Mouse (Mus musculus): ENCODE data around the gene Magi1. TPM values are rescaled to one million over a fixed set of nuclear protein-coding genes. Genes with fewer than 3 reads are reported as not detected.

The Magi1 gene
- polyA plus RNA-seq, 1 experiment from 2014 or later, result 11.7 TPM

DNA sequence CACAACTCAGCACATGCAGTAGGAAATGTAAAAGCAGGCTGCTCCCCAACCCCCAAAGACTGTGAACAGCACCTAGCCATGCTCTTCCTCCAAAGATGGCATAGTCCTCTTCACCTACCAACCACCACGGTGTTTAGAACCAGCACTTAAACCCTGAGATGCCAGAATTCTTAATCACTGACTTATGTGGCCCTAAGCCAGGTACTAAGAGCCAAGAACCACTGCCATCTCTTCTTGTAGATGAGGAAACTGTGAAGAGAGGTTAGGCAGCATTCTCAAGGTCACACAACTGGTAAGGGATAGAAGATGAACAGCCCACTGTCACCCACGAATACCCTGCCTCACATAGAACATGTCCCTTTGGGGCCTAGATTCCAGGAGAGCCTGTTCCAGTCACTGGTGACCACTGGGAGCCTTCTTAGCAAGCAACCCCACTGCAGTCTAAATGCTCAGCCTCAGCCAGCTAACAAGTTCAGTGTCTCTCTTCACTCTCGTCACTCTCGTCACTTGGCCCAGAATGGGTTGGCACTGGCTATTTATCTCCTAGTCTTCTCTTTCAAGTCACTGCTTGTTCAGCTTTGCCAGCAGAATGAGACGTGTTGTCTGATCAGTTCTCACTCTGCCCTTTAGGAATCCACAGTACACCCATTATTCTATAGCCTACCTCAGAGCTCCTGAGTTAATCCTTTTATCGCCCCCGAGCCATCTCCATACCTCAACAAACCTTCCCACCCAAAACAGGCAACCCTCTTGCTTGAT lies 19.4 kb downstream of the Magi1 start:
- ATAC-seq (replicated peaks; ENCODE audit: low FRiP score, low TSS enrichment, low read depth) (no peak), DNase-seq (ENCODE audit: low spot score) (no peak)
- Histone ChIP-seq H3K4me2 (ENCODE audit: low read length) (no peak overlapping the region), H3K36me3 (ENCODE audit: control insufficient read depth, insufficient read depth, low read length) (no peaks in the 10 kb centered on the region), H3K27me3 (replicated peaks; ENCODE audit: control insufficient read depth, insufficient read depth, low read length) (no peaks in the 10 kb centered on the region), H3K9me3 (ENCODE audit: control insufficient read depth, low read length) (no peaks in the 10 kb centered on the region), H3K4me3 (ENCODE audit: low read depth, low read length) (no peak overlapping the region), H3K4me1 (replicated peaks; ENCODE audit: control insufficient read depth, insufficient read depth, low read length) (no peaks in the 10 kb centered on the region), H3K27ac (ENCODE audit: low read depth) (no peak overlapping the region), H3K9ac (ENCODE audit: low read length) (no peak overlapping the region)
- 67% methylated on average over 7 of the region's 7 CpGs for WGBS

DNA sequence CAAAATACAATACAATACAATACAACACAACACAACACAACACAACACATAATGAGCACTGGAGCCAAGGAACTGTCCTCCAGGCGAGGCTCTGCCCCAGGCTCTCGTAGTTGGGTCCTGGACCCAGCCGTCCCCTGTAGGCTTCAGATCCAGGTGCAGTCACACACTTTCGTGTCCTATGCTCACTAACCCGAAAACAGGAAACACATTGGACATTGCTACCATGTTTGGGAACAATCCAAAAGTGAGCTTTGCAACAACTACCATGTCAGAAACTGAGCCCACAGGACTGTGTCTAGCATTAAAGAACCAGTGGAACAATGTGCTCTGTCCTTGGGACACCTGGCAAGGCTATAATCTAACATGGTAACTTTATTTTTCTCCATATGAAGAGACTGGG lies 22.9 kb downstream of the Magi1 start:
- no peak overlapping the region for H3K27ac ChIP-seq (ENCODE audit: low read depth)
- no peaks in the 10 kb centered on the region for H3K27me3 ChIP-seq (replicated peaks; ENCODE audit: control insufficient read depth, insufficient read depth, low read length)
- no peak overlapping the region for H3K4me3 ChIP-seq (ENCODE audit: low read depth, low read length)
- no peak overlapping the region for H3K4me2 ChIP-seq (ENCODE audit: low read length)
- H3K36me3 ChIP-seq (ENCODE audit: control insufficient read depth, insufficient read depth, low read length), result no peaks in the 10 kb centered on the region
- ATAC-seq (replicated peaks; ENCODE audit: low FRiP score, low TSS enrichment, low read depth) (no peak), DNase-seq (ENCODE audit: low spot score) (no peak)
- H3K4me1 ChIP-seq (replicated peaks; ENCODE audit: control insufficient read depth, insufficient read depth, low read length), result peaks cover 15% of the 10 kb centered on the region
- H3K9me3 ChIP-seq (ENCODE audit: control insufficient read depth, low read length), result no peaks in the 10 kb centered on the region
- H3K9ac ChIP-seq (ENCODE audit: low read length), result no peak overlapping the region
- 95% methylated on average over 5 of the region's 5 CpGs for WGBS

DNA sequence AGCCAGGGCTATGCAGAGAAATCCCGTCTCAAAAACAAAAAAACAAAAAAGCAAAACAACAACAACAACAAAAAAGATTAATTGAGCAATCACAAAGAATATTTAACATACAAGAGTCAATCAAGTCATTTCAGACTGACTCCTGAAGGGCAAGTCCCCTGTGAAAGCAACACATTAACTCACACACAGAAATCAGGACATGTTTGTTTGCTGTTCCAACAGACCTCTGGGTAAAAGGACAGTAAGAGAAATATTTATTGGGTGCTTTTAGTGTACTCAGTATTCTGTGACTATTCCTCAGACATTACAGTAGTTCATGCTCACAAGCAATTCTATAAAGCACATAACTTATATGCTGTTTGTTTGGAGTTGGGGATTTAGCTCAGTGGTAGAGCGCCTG lies 23.7 kb downstream of the Magi1 start:
- no peaks in the 10 kb centered on the region for H3K9me3 ChIP-seq (ENCODE audit: control insufficient read depth, low read length)
- H3K27me3 ChIP-seq (replicated peaks; ENCODE audit: control insufficient read depth, insufficient read depth, low read length), result no peaks in the 10 kb centered on the region
- no peak for DNase-seq (ENCODE audit: low spot score)
- WGBS, result 94% methylated on average over 2 of the region's 2 CpGs
- H3K4me1 ChIP-seq (replicated peaks; ENCODE audit: control insufficient read depth, insufficient read depth, low read length), result peaks cover 18% of the 10 kb centered on the region
- H3K9ac ChIP-seq (ENCODE audit: low read length), result no peak overlapping the region
- H3K36me3 ChIP-seq (ENCODE audit: control insufficient read depth, insufficient read depth, low read length), result no peaks in the 10 kb centered on the region
- H3K4me2 ChIP-seq (ENCODE audit: low read length), result no peak overlapping the region
- H3K27ac ChIP-seq (ENCODE audit: low read depth), result no peak overlapping the region
- no peak overlapping the region for H3K4me3 ChIP-seq (ENCODE audit: low read depth, low read length)
- ATAC-seq (replicated peaks; ENCODE audit: low FRiP score, low TSS enrichment, low read depth), result no peak

DNA sequence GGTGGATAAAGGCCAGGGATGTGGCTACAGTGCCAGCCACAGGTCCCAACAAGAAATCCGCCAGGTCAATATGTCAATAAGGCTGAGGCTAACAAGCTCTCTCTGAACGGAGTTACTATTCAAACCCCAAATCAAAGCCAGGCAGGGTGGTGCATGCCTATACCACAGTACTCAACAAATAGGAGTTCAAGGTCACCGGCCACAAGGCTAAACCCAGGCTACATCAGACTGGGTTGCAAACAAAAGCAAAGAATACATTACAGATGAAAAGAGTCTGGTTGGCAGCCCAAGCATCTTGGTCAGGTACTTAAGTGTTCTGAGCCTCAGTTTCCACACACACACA lies 25.9 kb downstream of the Magi1 start:
- H3K27me3 ChIP-seq (replicated peaks; ENCODE audit: control insufficient read depth, insufficient read depth, low read length), result no peaks in the 10 kb centered on the region
- ATAC-seq (replicated peaks; ENCODE audit: low FRiP score, low TSS enrichment, low read depth) (no peak), DNase-seq (ENCODE audit: low spot score) (no peak)
- 72% methylated on average over 3 of the region's 3 CpGs for WGBS
- H3K4me2 ChIP-seq (ENCODE audit: low read length), result no peak overlapping the region
- H3K27ac ChIP-seq (ENCODE audit: low read depth), result no peak overlapping the region
- no peak overlapping the region for H3K4me3 ChIP-seq (ENCODE audit: low read depth, low read length)
- no peaks in the 10 kb centered on the region for H3K36me3 ChIP-seq (ENCODE audit: control insufficient read depth, insufficient read depth, low read length)
- no peak overlapping the region for H3K9ac ChIP-seq (ENCODE audit: low read length)
- peaks cover 25% of the 10 kb centered on the region for H3K4me1 ChIP-seq (replicated peaks; ENCODE audit: control insufficient read depth, insufficient read depth, low read length)
- H3K9me3 ChIP-seq (ENCODE audit: control insufficient read depth, low read length), result no peaks in the 10 kb centered on the region

DNA sequence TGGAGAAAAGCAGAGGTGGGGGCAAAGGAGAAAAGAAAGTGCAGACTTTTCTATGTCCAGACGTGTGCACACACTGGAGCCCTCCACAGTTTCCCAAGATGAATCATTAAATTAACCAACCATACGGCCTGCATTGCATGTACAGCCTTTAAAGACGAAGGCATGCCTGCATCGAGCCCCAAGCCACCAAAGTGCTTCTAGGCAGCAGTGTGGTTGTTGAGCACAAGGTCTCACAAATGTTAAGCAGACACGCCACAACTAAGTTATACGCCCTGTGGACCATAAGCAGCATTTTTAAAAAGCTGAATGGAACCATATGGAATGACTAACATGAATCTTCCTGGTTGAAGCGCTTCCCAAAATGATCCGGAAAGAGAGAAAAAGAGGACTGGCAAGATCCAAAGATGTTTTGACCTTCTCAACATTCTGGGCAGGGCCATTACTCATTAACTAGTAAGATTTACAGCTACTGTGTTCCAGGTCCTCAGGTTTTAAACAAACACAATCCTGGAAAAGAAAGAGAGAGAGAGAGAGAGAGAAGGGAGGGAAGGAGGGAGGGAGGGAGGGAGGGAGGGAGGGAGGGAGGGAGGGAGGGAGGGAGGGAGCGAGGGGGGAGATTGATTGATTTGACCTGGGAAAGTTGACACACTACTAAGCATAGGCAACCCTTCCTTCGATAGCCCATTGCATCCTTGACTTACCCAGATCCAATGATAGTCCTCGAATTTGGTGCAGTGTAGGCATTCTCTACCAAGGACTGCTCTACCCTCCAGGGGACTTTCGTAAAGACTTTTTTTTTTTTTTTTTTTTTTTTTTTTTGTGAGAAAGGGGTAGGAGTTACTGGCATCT lies 26.5 kb downstream of the Magi1 start:
- Histone ChIP-seq H3K4me1 (replicated peaks; ENCODE audit: control insufficient read depth, insufficient read depth, low read length) (peaks cover 25% of the 10 kb centered on the region), H3K4me2 (ENCODE audit: low read length) (0 out of 2 replicates have a peak overlapping the region, but pooled peaks have one; percentile 3)

DNA sequence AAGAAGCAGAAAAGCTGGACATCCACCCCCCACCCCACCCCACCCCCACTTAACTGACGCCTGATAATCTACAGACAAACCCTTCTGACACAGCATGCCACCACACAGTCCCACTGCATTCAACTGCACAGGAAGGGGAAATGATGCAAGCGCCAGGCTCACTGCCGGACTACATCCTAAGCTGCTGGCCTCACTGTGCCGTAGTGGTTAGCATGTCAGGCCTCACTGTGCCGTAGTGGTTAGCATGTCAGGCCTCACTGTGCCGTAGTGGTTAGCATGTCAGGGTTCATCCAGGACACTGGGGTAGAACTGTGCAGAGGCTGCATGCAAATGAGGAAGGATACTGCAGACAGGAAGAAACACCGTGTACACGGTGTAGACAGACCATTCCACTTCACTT lies 29.8 kb downstream of the Magi1 start:
- Histone ChIP-seq H3K4me2 (ENCODE audit: low read length) (no peak overlapping the region), H3K27ac (ENCODE audit: low read depth) (no peak overlapping the region), H3K4me3 (ENCODE audit: low read depth, low read length) (no peak overlapping the region), H3K9ac (ENCODE audit: low read length) (no peak overlapping the region), H3K9me3 (ENCODE audit: control insufficient read depth, low read length) (no peaks in the 10 kb centered on the region), H3K27me3 (replicated peaks; ENCODE audit: control insufficient read depth, insufficient read depth, low read length) (no peaks in the 10 kb centered on the region), H3K4me1 (replicated peaks; ENCODE audit: control insufficient read depth, insufficient read depth, low read length) (peaks cover 30% of the 10 kb centered on the region), H3K36me3 (ENCODE audit: control insufficient read depth, insufficient read depth, low read length) (no peaks in the 10 kb centered on the region)
- no peak for DNase-seq (ENCODE audit: low spot score)
- ATAC-seq (replicated peaks; ENCODE audit: low FRiP score, low TSS enrichment, low read depth), result no peak; the same call in 1 of the 2 replicates
- WGBS, result 63% methylated on average over 8 of the region's 8 CpGs

More for the DNA sequence above, 26.5 kb downstream of the Magi1 start:
- no peaks in the 10 kb centered on the region for H3K36me3 ChIP-seq (ENCODE audit: control insufficient read depth, insufficient read depth, low read length)
- peak overlapping the region; percentile 66 for H3K27ac ChIP-seq (ENCODE audit: low read depth)
- 35% methylated on average over 12 of the region's 12 CpGs for WGBS
- no peak overlapping the region for H3K9ac ChIP-seq (ENCODE audit: low read length)
- H3K4me3 ChIP-seq (ENCODE audit: low read depth, low read length), result no peak overlapping the region
- H3K27me3 ChIP-seq (replicated peaks; ENCODE audit: control insufficient read depth, insufficient read depth, low read length), result no peaks in the 10 kb centered on the region
- no peaks in the 10 kb centered on the region for H3K9me3 ChIP-seq (ENCODE audit: control insufficient read depth, low read length)
- ATAC-seq (replicated peaks; ENCODE audit: low FRiP score, low TSS enrichment, low read depth), result no peak; the same call in 1 of the 2 replicates
- no peak for DNase-seq (ENCODE audit: low spot score)

DNA sequence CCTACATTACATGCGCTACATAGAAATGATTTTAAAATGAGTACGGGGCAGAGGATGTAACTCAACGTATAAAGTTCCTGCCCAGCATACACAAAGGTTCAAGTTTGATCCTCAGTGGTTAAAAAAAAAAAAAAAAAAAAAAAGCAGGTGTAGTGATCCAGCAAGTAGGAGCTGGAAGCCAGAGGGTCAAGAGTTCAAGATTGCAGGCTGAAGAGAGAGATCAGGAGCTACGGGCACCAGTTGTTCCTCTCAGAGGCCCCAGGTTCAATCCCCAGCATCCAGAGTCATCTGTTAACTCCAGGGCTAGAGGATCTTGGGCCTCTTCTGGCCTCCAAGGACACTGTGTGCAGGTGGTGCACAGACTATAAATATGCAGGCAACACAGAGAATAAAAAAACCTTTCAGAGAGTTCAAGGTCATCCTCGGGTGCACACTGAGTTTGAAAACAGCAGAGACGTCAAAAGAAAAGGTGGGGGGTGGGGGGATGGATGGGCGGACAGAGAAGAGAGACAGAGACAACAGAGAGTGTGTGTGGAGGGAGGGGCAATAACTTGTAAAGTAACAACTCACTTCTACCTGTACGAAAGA lies 32.3 kb downstream of the Magi1 start:
- Histone ChIP-seq H3K4me2 (ENCODE audit: low read length) (no peak overlapping the region), H3K9me3 (ENCODE audit: control insufficient read depth, low read length) (no peaks in the 10 kb centered on the region), H3K4me3 (ENCODE audit: low read depth, low read length) (no peak overlapping the region), H3K27ac (ENCODE audit: low read depth) (no peak overlapping the region), H3K9ac (ENCODE audit: low read length) (no peak overlapping the region), H3K27me3 (replicated peaks; ENCODE audit: control insufficient read depth, insufficient read depth, low read length) (no peaks in the 10 kb centered on the region), H3K4me1 (replicated peaks; ENCODE audit: control insufficient read depth, insufficient read depth, low read length) (peaks cover 23% of the 10 kb centered on the region), H3K36me3 (ENCODE audit: control insufficient read depth, insufficient read depth, low read length) (no peaks in the 10 kb centered on the region)
- ATAC-seq (replicated peaks; ENCODE audit: low FRiP score, low TSS enrichment, low read depth) (no peak), DNase-seq (ENCODE audit: low spot score) (no peak)
- 52% methylated on average over 8 of the region's 8 CpGs for whole genome bisulfite sequencing

DNA sequence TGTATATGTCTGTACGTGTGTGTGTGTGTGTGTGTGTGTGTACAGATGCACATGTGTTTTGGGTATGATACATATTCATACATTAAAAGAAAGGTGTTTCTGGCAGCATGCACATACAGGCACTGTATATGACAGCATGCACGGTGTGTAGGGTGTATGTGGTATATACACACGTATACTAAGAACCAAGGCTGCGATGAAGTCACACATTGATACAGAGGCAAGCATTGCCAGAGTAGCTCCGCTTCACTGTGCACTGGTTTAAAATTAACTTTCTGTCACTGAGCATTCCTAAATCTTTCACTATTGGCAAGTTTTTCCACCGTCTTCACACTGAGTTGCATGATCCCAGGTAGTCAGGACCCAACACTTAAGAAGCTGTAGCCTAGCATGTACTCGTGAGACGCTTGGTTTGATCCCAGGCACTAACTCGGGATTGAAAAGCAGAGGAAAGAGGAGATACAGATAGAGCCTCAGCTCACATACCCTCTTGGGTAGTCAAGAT lies 34.4 kb downstream of the Magi1 start:
- Histone ChIP-seq H3K4me1 (replicated peaks; ENCODE audit: control insufficient read depth, insufficient read depth, low read length) (peaks cover 13% of the 10 kb centered on the region; the same call in 1 of the 2 replicates), H3K27ac (ENCODE audit: low read depth) (no peak overlapping the region), H3K9me3 (ENCODE audit: control insufficient read depth, low read length) (no peaks in the 10 kb centered on the region), H3K4me3 (ENCODE audit: low read depth, low read length) (no peak overlapping the region), H3K4me2 (ENCODE audit: low read length) (no peak overlapping the region), H3K36me3 (ENCODE audit: control insufficient read depth, insufficient read depth, low read length) (no peaks in the 10 kb centered on the region), H3K27me3 (replicated peaks; ENCODE audit: control insufficient read depth, insufficient read depth, low read length) (no peaks in the 10 kb centered on the region), H3K9ac (ENCODE audit: low read length) (no peak overlapping the region)
- 81% methylated on average over 9 of the region's 9 CpGs for WGBS
- no peak for DNase-seq (ENCODE audit: low spot score)
- no peak for ATAC-seq (replicated peaks; ENCODE audit: low FRiP score, low TSS enrichment, low read depth)
